Mouse (Mus musculus): ENCODE results near the gene Nlrp1b. TPM values are rescaled to one million over a fixed set of nuclear protein-coding genes. Genes with fewer than 3 reads are reported as not detected.

The Nlrp1b gene
- polyA plus RNA-seq, 1 experiment from 2014 or later = 0.11 TPM

- Histone ChIP-seq H3K36me3 (ENCODE audit: control insufficient read depth, insufficient read depth, low read length) (no peaks in the 10 kb centered on the region), H3K4me2 (replicated peaks; ENCODE audit: low read depth, low read length) (no peak overlapping the region), H3K27me3 (ENCODE audit: control insufficient read depth, insufficient read depth, low read length) (no peaks in the 10 kb centered on the region), H3K4me1 (replicated peaks; ENCODE audit: control insufficient read depth, insufficient read depth, low read length) (no peaks in the 10 kb centered on the region), H3K9ac (ENCODE audit: low read depth, low read length) (no peak overlapping the region), H3K27ac (ENCODE audit: low read depth, low read length) (no peak overlapping the region), H3K4me3 (ENCODE audit: low read depth, low read length) (no peak overlapping the region), H3K9me3 (ENCODE audit: control insufficient read depth, low read length) (no peaks in the 10 kb centered on the region)
- WGBS = 88% methylated on average over 1 of the region's 1 CpGs
- no peak for DNase-seq (ENCODE audit: low spot score)
- no peak for ATAC-seq (ENCODE audit: low FRiP score)
These were observed 75.3 kb downstream of the Nlrp1b start for GRCm38 (mm10) chr11:71155272-71155671.

DNA sequence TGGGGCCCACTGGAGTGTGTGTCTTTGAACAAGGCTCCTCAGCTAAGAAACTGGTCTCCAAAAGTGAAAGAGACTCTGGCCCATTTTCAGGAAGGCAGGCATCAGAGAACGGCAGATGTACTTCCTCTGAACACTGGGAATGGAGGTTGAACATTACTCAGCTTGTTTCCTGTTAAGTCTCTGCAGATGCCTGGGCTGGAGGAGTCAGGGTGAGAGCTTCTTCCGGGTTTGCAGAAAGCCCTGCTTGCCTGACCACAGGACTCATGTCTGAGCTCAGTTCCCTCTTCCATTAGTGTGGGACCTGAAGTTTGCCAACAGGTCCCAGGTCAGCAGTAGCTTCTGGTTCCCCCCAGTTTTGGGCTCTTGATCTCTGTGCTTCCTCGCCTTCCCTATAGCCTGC lies 85.9 kb downstream of the Nlrp1b start, which contains the start of gene Nlrp1a:
TSS of gene Nlrp1a (minus strand) at position 44 of the 400 bp plus-strand sequence.
- no peaks in the 10 kb centered on the region for H3K27me3 ChIP-seq (ENCODE audit: control insufficient read depth, insufficient read depth, low read length)
- H3K9me3 ChIP-seq (ENCODE audit: control insufficient read depth, low read length) = no peaks in the 10 kb centered on the region
- ATAC-seq (ENCODE audit: low FRiP score) = no peak
- H3K4me1 ChIP-seq (replicated peaks; ENCODE audit: control insufficient read depth, insufficient read depth, low read length) = no peaks in the 10 kb centered on the region
- H3K27ac ChIP-seq (ENCODE audit: low read depth, low read length) = no peak within 1 kb of the TSS
- DNase-seq (ENCODE audit: low spot score) = no peak
- 81% methylated on average over 3 of the region's 3 CpGs for WGBS
- no peaks in the 10 kb centered on the region for H3K36me3 ChIP-seq (ENCODE audit: control insufficient read depth, insufficient read depth, low read length)
- H3K4me3 ChIP-seq (ENCODE audit: low read depth, low read length) = no peak within 1 kb of the TSS
- no peak within 1 kb of the TSS for H3K4me2 ChIP-seq (replicated peaks; ENCODE audit: low read depth, low read length)
- H3K9ac ChIP-seq (ENCODE audit: low read depth, low read length) = no peak within 1 kb of the TSS

DNA sequence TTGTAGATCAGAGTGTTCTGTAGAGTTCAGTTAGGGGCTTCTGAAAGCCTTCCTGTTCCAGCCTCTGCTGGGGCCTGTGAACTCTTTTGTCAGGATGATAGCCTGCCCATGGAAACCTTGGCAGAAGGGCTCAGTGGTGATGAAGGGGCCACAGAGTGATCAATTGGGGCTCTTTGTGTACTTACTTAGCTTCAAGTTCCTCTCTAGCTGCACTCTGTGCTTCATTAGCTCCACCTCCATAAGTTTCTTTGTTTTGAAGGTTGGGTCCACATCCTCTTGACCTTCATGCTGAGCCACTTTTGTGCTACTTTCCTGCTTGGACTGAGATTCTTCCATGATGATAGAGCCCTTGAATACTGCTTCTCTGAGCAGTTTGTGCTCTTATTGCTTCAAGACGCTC lies 88.5 kb downstream of the Nlrp1b start:
- H3K4me2 ChIP-seq (replicated peaks; ENCODE audit: low read depth, low read length) = no peak overlapping the region
- H3K4me3 ChIP-seq (ENCODE audit: low read depth, low read length) = no peak overlapping the region
- no peak for ATAC-seq (ENCODE audit: low FRiP score)
- H3K36me3 ChIP-seq (ENCODE audit: control insufficient read depth, insufficient read depth, low read length) = no peaks in the 10 kb centered on the region
- DNase-seq (ENCODE audit: low spot score) = no peak
- H3K4me1 ChIP-seq (replicated peaks; ENCODE audit: control insufficient read depth, insufficient read depth, low read length) = no peaks in the 10 kb centered on the region
- WGBS = 79% methylated on average over 1 of the region's 1 CpGs
- H3K9me3 ChIP-seq (ENCODE audit: control insufficient read depth, low read length) = no peaks in the 10 kb centered on the region
- H3K27me3 ChIP-seq (ENCODE audit: control insufficient read depth, insufficient read depth, low read length) = no peaks in the 10 kb centered on the region
- no peak overlapping the region for H3K9ac ChIP-seq (ENCODE audit: low read depth, low read length)
- H3K27ac ChIP-seq (ENCODE audit: low read depth, low read length) = no peak overlapping the region

- 78% methylated on average over 2 of the region's 2 CpGs for WGBS
- Histone ChIP-seq H3K27me3 (ENCODE audit: control insufficient read depth, insufficient read depth, low read length) (no peaks in the 10 kb centered on the region), H3K27ac (ENCODE audit: low read depth, low read length) (no peak overlapping the region), H3K4me3 (ENCODE audit: low read depth, low read length) (no peak overlapping the region), H3K4me2 (replicated peaks; ENCODE audit: low read depth, low read length) (no peak overlapping the region), H3K9me3 (ENCODE audit: control insufficient read depth, low read length) (no peaks in the 10 kb centered on the region), H3K9ac (ENCODE audit: low read depth, low read length) (no peak overlapping the region), H3K4me1 (replicated peaks; ENCODE audit: control insufficient read depth, insufficient read depth, low read length) (no peaks in the 10 kb centered on the region), H3K36me3 (ENCODE audit: control insufficient read depth, insufficient read depth, low read length) (no peaks in the 10 kb centered on the region)
- ATAC-seq (ENCODE audit: low FRiP score) = no peak
- DNase-seq (ENCODE audit: low spot score) = no peak
These were observed 123.4 kb downstream of the Nlrp1b start for GRCm38 (mm10) chr11:71107128-71107527.

DNA sequence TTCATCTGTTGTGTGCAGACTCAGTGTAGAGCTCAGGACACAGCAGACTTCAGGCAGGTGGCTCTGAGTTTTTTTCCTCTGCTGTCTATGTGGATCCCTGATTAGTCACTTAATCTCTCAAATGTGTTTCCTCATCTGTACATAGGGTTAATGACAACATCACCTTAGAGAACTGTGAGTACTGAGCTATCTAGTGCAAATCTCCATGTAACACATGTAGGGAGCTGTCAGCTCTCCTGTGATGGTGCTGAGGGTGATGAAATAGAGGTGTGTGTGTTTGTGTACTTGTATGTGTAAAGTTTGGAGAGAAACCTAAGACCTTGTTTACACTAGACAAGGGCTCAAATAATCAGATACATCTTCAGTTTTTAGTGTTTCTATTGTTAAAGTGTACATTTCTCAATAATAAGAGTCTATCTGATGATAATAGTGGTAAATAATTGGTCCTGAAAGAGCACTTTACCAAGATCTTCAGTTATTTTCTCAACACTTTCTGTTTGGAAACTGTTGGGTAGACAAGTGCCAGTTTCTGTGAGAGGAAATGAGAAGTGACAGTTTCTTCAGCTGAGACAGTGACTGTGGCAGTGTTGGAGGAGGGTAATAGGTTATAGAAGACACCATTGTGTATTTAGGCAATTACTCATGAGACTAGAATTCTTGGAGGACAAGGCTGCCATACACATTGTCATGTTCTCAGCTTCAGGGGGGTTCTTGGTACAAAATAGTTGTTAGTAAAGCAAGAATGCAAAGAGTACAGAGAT lies 124.1 kb downstream of the Nlrp1b start:
- no peak overlapping the region for H3K4me2 ChIP-seq (replicated peaks; ENCODE audit: low read depth, low read length)
- no peaks in the 10 kb centered on the region for H3K27me3 ChIP-seq (ENCODE audit: control insufficient read depth, insufficient read depth, low read length)
- no peaks in the 10 kb centered on the region for H3K36me3 ChIP-seq (ENCODE audit: control insufficient read depth, insufficient read depth, low read length)
- no peaks in the 10 kb centered on the region for H3K4me1 ChIP-seq (replicated peaks; ENCODE audit: control insufficient read depth, insufficient read depth, low read length)
- DNase-seq (ENCODE audit: low spot score) = no peak
- H3K4me3 ChIP-seq (ENCODE audit: low read depth, low read length) = no peak overlapping the region
- no peak overlapping the region for H3K27ac ChIP-seq (ENCODE audit: low read depth, low read length)
- no peaks in the 10 kb centered on the region for H3K9me3 ChIP-seq (ENCODE audit: control insufficient read depth, low read length)
- no peak for ATAC-seq (ENCODE audit: low FRiP score)
- no peak overlapping the region for H3K9ac ChIP-seq (ENCODE audit: low read depth, low read length)

GRCm38 (mm10) chr11:71103931-71104330 lies 126.6 kb downstream of the Nlrp1b start:
- DNase-seq (ENCODE audit: low spot score) = no peak
- H3K27ac ChIP-seq (ENCODE audit: low read depth, low read length) = no peak overlapping the region
- H3K9me3 ChIP-seq (ENCODE audit: control insufficient read depth, low read length) = no peaks in the 10 kb centered on the region
- no peak overlapping the region for H3K4me2 ChIP-seq (replicated peaks; ENCODE audit: low read depth, low read length)
- no peak overlapping the region for H3K9ac ChIP-seq (ENCODE audit: low read depth, low read length)
- H3K4me1 ChIP-seq (replicated peaks; ENCODE audit: control insufficient read depth, insufficient read depth, low read length) = no peaks in the 10 kb centered on the region
- no peaks in the 10 kb centered on the region for H3K36me3 ChIP-seq (ENCODE audit: control insufficient read depth, insufficient read depth, low read length)
- ATAC-seq (ENCODE audit: low FRiP score) = no peak
- H3K4me3 ChIP-seq (ENCODE audit: low read depth, low read length) = no peak overlapping the region
- H3K27me3 ChIP-seq (ENCODE audit: control insufficient read depth, insufficient read depth, low read length) = no peaks in the 10 kb centered on the region

Other genes starting within 250 kb of the Nlrp1b start
- 220 and 232 TPM in 2 replicates for gene C1qbp, start 247.7 kb downstream of the Nlrp1b start, polyA plus RNA-seq (2014; fragmentation: Nextera tagmentation; extraction: Ambion mirVana)
- 17.8 and 19.3 TPM in 2 replicates for gene Dhx33, start 226.3 kb downstream of the Nlrp1b start, polyA plus RNA-seq (2014; fragmentation: Nextera tagmentation; extraction: Ambion mirVana)
- 47.0 and 49.1 TPM in 2 replicates for gene Mis12, start 211.1 kb downstream of the Nlrp1b start, polyA plus RNA-seq (2014; fragmentation: Nextera tagmentation; extraction: Ambion mirVana)
- gene Derl2, start 210.9 kb downstream of the Nlrp1b start, polyA plus RNA-seq (2014; fragmentation: Nextera tagmentation; extraction: Ambion mirVana) = 43.5 and 47.5 TPM in 2 replicates
- 122 and 146 TPM in 2 replicates for gene 6330403K07Rik, start 197.2 kb downstream of the Nlrp1b start, polyA plus RNA-seq (2014; fragmentation: Nextera tagmentation; extraction: Ambion mirVana)
- 0.04 and 0.15 TPM in 2 replicates for gene Nlrp1a, start 86.0 kb downstream of the Nlrp1b start, polyA plus RNA-seq (2014; fragmentation: Nextera tagmentation; extraction: Ambion mirVana)